Mouse (Mus musculus) midbrain, embryonic 14.5 days (tissue): Measurements from ENCODE around the gene Gabrr3. TPM values are rescaled to one million over a fixed set of nuclear protein-coding genes. Genes with fewer than 3 reads are reported as not detected.

Experiments used
- ATAC-seq: fragments of 200-750 bp; cut with Nextera tagmentation; 2 replicates; pipeline ENCODE4 v1.8.0; 2017; ENCODE audit warnings: moderate number of reproducible peaks, moderate library complexity; ENCODE audit not compliant: low FRiP score, low TSS enrichment
- DNase-seq: peaks from one replicate; pipeline ENCODE4 v3.0.0-alpha.2; 2015
- H3K27ac ChIP-seq: fragments of 300-500 bp; sonication (generic); replicated peaks from 2 replicates; pipeline ENCODE4 v1.5.1; 2014; ENCODE audit warnings: mild to moderate bottlenecking, low read depth, low read length, moderate library complexity
- H3K27me3 ChIP-seq: fragments of 300-500 bp; sonication (generic); 2 replicates; pipeline ENCODE4 v1.6.1; 2014; ENCODE audit warnings: low read length, control low read depth, mixed read lengths; ENCODE audit not compliant: control insufficient read depth, insufficient read depth
- H3K36me3 ChIP-seq: fragments of 300-500 bp; sonication (generic); 2 replicates; pipeline ENCODE4 v1.6.1; 2014; ENCODE audit warnings: low read length, control low read depth; ENCODE audit not compliant: control insufficient read depth, insufficient read depth
- H3K4me1 ChIP-seq: fragments of 300-500 bp; sonication (generic); 2 replicates; pipeline ENCODE4 v1.6.1; 2014; ENCODE audit warnings: mild to moderate bottlenecking, antibody characterized with exemption, low read length, control low read depth; ENCODE audit not compliant: control insufficient read depth, insufficient read depth
- H3K4me2 ChIP-seq: fragments of 300-500 bp; sonication (generic); 2 replicates; pipeline ENCODE4 v1.6.1; 2014; ENCODE audit warnings: mild to moderate bottlenecking, low read length, moderate library complexity
- H3K4me3 ChIP-seq: fragments of 300-500 bp; sonication (generic); replicated peaks from 2 replicates; pipeline ENCODE4 v1.5.1; 2014; ENCODE audit warnings: low read depth, low read length
- H3K9ac ChIP-seq: fragments of 300-500 bp; sonication (generic); replicated peaks from 2 replicates; pipeline ENCODE4 v1.6.1; 2014; ENCODE audit warnings: mild to moderate bottlenecking, low read length, moderate library complexity
- H3K9me3 ChIP-seq: fragments of 300-500 bp; sonication (generic); 2 replicates; pipeline ENCODE4 v1.6.1; 2016; ENCODE audit warnings: low read length, control low read depth, mixed read lengths; ENCODE audit not compliant: control insufficient read depth
- WGBS: fragments of 180-500 bp; shearing (Covaris S2); extraction: QIAGEN DNeasy Blood & Tissue Kit; methylation state at CpG from one replicate; pipeline ENCODE4 v1.1.7; 2014; 5-methylcytosine and 5-hydroxymethylcytosine counted together
- polyA plus RNA-seq: library from polyadenylated mRNA; unstranded; fragments of >200 nt; fragmentation: Nextera tagmentation; extraction: Ambion mirVana; gene quantifications from 2 replicates; pipeline ENCODE4 v1.2.1, GENCODE M21; 2014

The Gabrr3 gene
- 0.08 TPM in 1 of 2 replicates, not detected in the other for polyA plus RNA-seq

GRCm38 (mm10) chr16:59407032-59407431 is at the start of gene Gabrr3:
Gabrr3 (plus strand) TSS chr16:59407332.
- Histone ChIP-seq H3K4me3 (no peak within 1 kb of the TSS), H3K4me1 (peaks cover 5% of the 10 kb centered on the region; the same call in 1 of the 2 replicates), H3K27me3 (no peaks in the 10 kb centered on the region), H3K36me3 (no peaks in the 10 kb centered on the region), H3K4me2 (no peak within 1 kb of the TSS), H3K9me3 (no peaks in the 10 kb centered on the region), H3K9ac (no peak within 1 kb of the TSS), H3K27ac (no peak within 1 kb of the TSS)
- WGBS, result 34% methylated on average over 5 of the region's 5 CpGs
- ATAC-seq, result no peak
- DNase-seq, result no peak

GRCm38 (mm10) chr16:59363893-59364292 is 43.2 kb upstream of the Gabrr3 start, which contains the start of gene Olfr209:
Olfr209 (minus strand) TSS chr16:59363993.
- Histone ChIP-seq H3K27ac (no peak within 1 kb of the TSS), H3K4me3 (no peak within 1 kb of the TSS), H3K36me3 (no peaks in the 10 kb centered on the region), H3K9ac (no peak within 1 kb of the TSS), H3K4me2 (no peak within 1 kb of the TSS), H3K27me3 (no peaks in the 10 kb centered on the region), H3K9me3 (no peaks in the 10 kb centered on the region), H3K4me1 (no peaks in the 10 kb centered on the region)
- ATAC-seq (no peak), DNase-seq (no peak)
- WGBS, result 81% methylated on average over 2 of the region's 2 CpGs

GRCm38 (mm10) chr16:59393300-59393699 is 13.8 kb upstream of the Gabrr3 start:
- H3K4me2 ChIP-seq, result no peak overlapping the region
- DNase-seq, result no peak
- no peak overlapping the region for H3K27ac ChIP-seq
- 73% methylated on average over 3 of the region's 3 CpGs for WGBS
- no peaks in the 10 kb centered on the region for H3K4me1 ChIP-seq
- no peaks in the 10 kb centered on the region for H3K9me3 ChIP-seq
- no peak; the same call in 1 of the 2 replicates for ATAC-seq
- no peak overlapping the region for H3K9ac ChIP-seq
- H3K27me3 ChIP-seq, result no peaks in the 10 kb centered on the region
- H3K4me3 ChIP-seq, result no peak overlapping the region
- H3K36me3 ChIP-seq, result no peaks in the 10 kb centered on the region

GRCm38 (mm10) chr16:59401102-59401501 is 6.0 kb upstream of the Gabrr3 start:
- 69% methylated on average over 7 of the region's 7 CpGs for whole genome bisulfite sequencing
- H3K4me2 ChIP-seq, result no peak overlapping the region
- H3K4me1 ChIP-seq, result no peaks in the 10 kb centered on the region
- no peak overlapping the region for H3K9ac ChIP-seq
- no peaks in the 10 kb centered on the region for H3K9me3 ChIP-seq
- no peak overlapping the region for H3K27ac ChIP-seq
- H3K4me3 ChIP-seq, result no peak overlapping the region
- DNase-seq (no peak), ATAC-seq (no peak)
- no peaks in the 10 kb centered on the region for H3K36me3 ChIP-seq
- no peaks in the 10 kb centered on the region for H3K27me3 ChIP-seq

GRCm38 (mm10) chr16:59401985-59402384 is 5.1 kb upstream of the Gabrr3 start:
- no peak overlapping the region for H3K27ac ChIP-seq
- no peaks in the 10 kb centered on the region for H3K36me3 ChIP-seq
- H3K27me3 ChIP-seq, result no peaks in the 10 kb centered on the region
- H3K4me1 ChIP-seq, result peaks cover 2% of the 10 kb centered on the region; the same call in 1 of the 2 replicates
- 86% methylated on average over 4 of the region's 4 CpGs for WGBS
- H3K9me3 ChIP-seq, result no peaks in the 10 kb centered on the region
- no peak overlapping the region for H3K4me3 ChIP-seq
- no peak overlapping the region for H3K9ac ChIP-seq
- no peak overlapping the region for H3K4me2 ChIP-seq
- ATAC-seq (no peak), DNase-seq (no peak)

GRCm38 (mm10) chr16:59403684-59404083 is 3.4 kb upstream of the Gabrr3 start:
- peaks cover 5% of the 10 kb centered on the region; the same call in 1 of the 2 replicates for H3K4me1 ChIP-seq
- no peak overlapping the region for H3K27ac ChIP-seq
- no peak overlapping the region for H3K4me3 ChIP-seq
- no peaks in the 10 kb centered on the region for H3K27me3 ChIP-seq
- H3K36me3 ChIP-seq, result no peaks in the 10 kb centered on the region
- WGBS, result 16% methylated on average over 4 of the region's 4 CpGs
- no peak overlapping the region for H3K9ac ChIP-seq
- H3K4me2 ChIP-seq, result no peak overlapping the region
- no peaks in the 10 kb centered on the region for H3K9me3 ChIP-seq
- DNase-seq (peak; percentile 81), ATAC-seq (peak; percentile 74; the same call in 1 of the 2 replicates)

- Histone ChIP-seq H3K27ac (no peak overlapping the region), H3K4me3 (no peak overlapping the region), H3K4me2 (no peak overlapping the region), H3K9ac (no peak overlapping the region), H3K36me3 (no peaks in the 10 kb centered on the region), H3K4me1 (peaks cover 5% of the 10 kb centered on the region; the same call in 1 of the 2 replicates), H3K9me3 (no peaks in the 10 kb centered on the region), H3K27me3 (no peaks in the 10 kb centered on the region)
- 88% methylated on average over 9 of the region's 9 CpGs for WGBS
- no peak for ATAC-seq
- DNase-seq, result no peak
Observed at GRCm38 (mm10) chr16:59404798-59405197, 2.3 kb upstream of the Gabrr3 start.

- H3K4me3 ChIP-seq, result no peak overlapping the region
- no peak overlapping the region for H3K9ac ChIP-seq
- DNase-seq (peak; percentile 83), ATAC-seq (peak; percentile 81; the same call in 1 of the 2 replicates)
- H3K27ac ChIP-seq, result peak overlapping the region; percentile 73
- H3K36me3 ChIP-seq, result no peaks in the 10 kb centered on the region
- peaks cover 5% of the 10 kb centered on the region; the same call in 1 of the 2 replicates for H3K4me1 ChIP-seq
- no peaks in the 10 kb centered on the region for H3K27me3 ChIP-seq
- WGBS, result 35% methylated on average over 15 of the region's 15 CpGs
- H3K9me3 ChIP-seq, result no peaks in the 10 kb centered on the region
- H3K4me2 ChIP-seq, result peak overlapping the region; percentile 33
Observed at GRCm38 (mm10) chr16:59409341-59409748, 2.2 kb downstream of the Gabrr3 start.

- peak; percentile 67 for DNase-seq
- H3K4me1 ChIP-seq, result peaks cover 5% of the 10 kb centered on the region; the same call in 1 of the 2 replicates
- no peak overlapping the region for H3K9ac ChIP-seq
- H3K27me3 ChIP-seq, result no peaks in the 10 kb centered on the region
- H3K9me3 ChIP-seq, result no peaks in the 10 kb centered on the region
- 49% methylated on average over 2 of the region's 2 CpGs for WGBS
- H3K4me2 ChIP-seq, result peak overlapping the region; percentile 33; the same call in 1 of the 2 replicates
- no peak for ATAC-seq
- no peak overlapping the region for H3K4me3 ChIP-seq
- no peaks in the 10 kb centered on the region for H3K36me3 ChIP-seq
- H3K27ac ChIP-seq, result peak overlapping the region; percentile 73; the same call in 1 of the 2 replicates
Observed at GRCm38 (mm10) chr16:59409800-59410199, 2.7 kb downstream of the Gabrr3 start.
